Mouse (Mus musculus): ENCODE data around the gene Cdk11b. TPM values are rescaled to one million over a fixed set of nuclear protein-coding genes. Genes with fewer than 3 reads are reported as not detected.
"Not testable (repeated sequence)": the region's sequence is repeated elsewhere in the genome, so short reads cannot be mapped to it uniquely, and the experiment has no call there.

The Cdk11b gene
- total and polyA plus RNA-seq, 3 experiments = 56.6 to 249 (median 113) TPM

DNA sequence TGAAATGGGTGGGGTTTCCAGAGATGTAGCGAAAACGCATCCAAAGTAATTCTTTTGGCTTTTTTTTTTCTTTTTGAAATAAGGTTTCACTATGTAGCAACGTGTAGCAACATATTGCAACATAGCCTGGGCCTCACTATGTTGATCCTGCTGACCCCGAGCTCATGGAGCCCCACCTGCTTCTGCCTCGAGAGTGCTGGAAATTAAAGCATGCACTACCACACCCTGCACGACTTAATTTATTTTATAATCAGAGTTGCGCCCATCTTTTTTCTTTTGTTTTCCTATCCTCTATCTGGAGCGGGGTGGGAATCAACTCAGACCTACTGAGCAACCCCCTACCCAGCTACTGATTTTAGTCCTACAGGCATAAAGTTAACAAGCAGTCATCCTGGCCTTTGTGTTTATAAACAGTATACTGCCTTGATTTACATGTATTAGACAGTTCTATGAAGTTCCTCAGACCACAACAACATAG lies 45.0 kb downstream of the Cdk11b start:
- Histone ChIP-seq H3K79me2 (ENCODE audit: control insufficient read depth, insufficient read depth, low read length, poor library complexity) (peaks cover 5% of the 10 kb centered on the region; the same call in 1 of the 2 replicates), H3K4me3 (ENCODE audit: control insufficient read depth in 1 of 2, insufficient read depth in 1 of 2, low read depth in 2 of 2, low read length in 2 of 2) (peak overlapping the region; percentile 93 to 98), H3K27me3 (ENCODE audit: control insufficient read depth in 1 of 2, insufficient read depth in 2 of 2, low read length in 2 of 2) (no peaks in the 10 kb centered on the region), H3K36me3 (ENCODE audit: control insufficient read depth in 1 of 2, insufficient read depth in 2 of 2, low read length in 2 of 2) (peaks cover 0 to 2% of the 10 kb centered on the region in 2 experiments; a peak in 1 of 4 replicates), H3K4me1 (ENCODE audit: control insufficient read depth in 1 of 2, insufficient read depth in 2 of 2, low read length in 2 of 2) (peaks cover 2 to 3% of the 10 kb centered on the region in 2 experiments; a peak in 1 of 4 replicates), H3K9ac (ENCODE audit: control insufficient read depth, low read depth, low read length, poor library complexity, severe bottlenecking) (peak overlapping the region; percentile 55), H3K9me3 (replicated peaks; ENCODE audit: insufficient read depth, low read length) (no peaks in the 10 kb centered on the region), H3K27ac (ENCODE audit: control insufficient read depth, low read depth, low read length) (peak overlapping the region; percentile 26; the same call in 1 of the 2 replicates)
- DNase-seq (ENCODE audit: low read depth, low spot score) = no peak
- TF ChIP-seq POLR2AphosphoS5 (IDR thresholded peaks at IDR 0.05; ENCODE audit: borderline replicate concordance, low read depth, low read length) = no peak
- TF ChIP-seq HCFC1 (IDR thresholded peaks at IDR 0.05; ENCODE audit: low read depth, low read length) = no peak
- no peak for TF ChIP-seq ZC3H11A (IDR thresholded peaks at IDR 0.05; ENCODE audit: low read depth, low read length)
- TF ChIP-seq MYB (IDR thresholded peaks at IDR 0.05; ENCODE audit: low read depth, low read length) = no peak
- TF ChIP-seq MAX (IDR thresholded peaks at IDR 0.05; ENCODE audit: low read length) = no peak; the same call in 1 of the 2 replicates
- TF ChIP-seq JUND (IDR thresholded peaks at IDR 0.05; ENCODE audit: low read depth, low read length) = no peak
- TF ChIP-seq UBTF (IDR thresholded peaks at IDR 0.05; ENCODE audit: borderline replicate concordance, insufficient read depth, low read depth, low read length) = no peak
- TF ChIP-seq NRF1 (IDR thresholded peaks at IDR 0.05; ENCODE audit: insufficient read depth, low read depth, low read length, poor library complexity, severe bottlenecking) = no peak
- no peak for TF ChIP-seq TBP (IDR thresholded peaks at IDR 0.05; ENCODE audit: low read depth, low read length)
- no peak for TF ChIP-seq USF2 (IDR thresholded peaks at IDR 0.05; ENCODE audit: borderline replicate concordance in 1 of 2, insufficient read depth in 1 of 2, low read depth in 1 of 2, low read length in 2 of 2)
- no peak for TF ChIP-seq E2F4 (IDR thresholded peaks at IDR 0.05; ENCODE audit: borderline replicate concordance, low read depth, low read length)
- no peak for TF ChIP-seq POLR2AphosphoS2 (IDR thresholded peaks at IDR 0.05; ENCODE audit: low read length)
- no peak for TF ChIP-seq BHLHE40 (IDR thresholded peaks at IDR 0.05; ENCODE audit: borderline replicate concordance, low read depth, low read length)
- TF ChIP-seq ZKSCAN1 (IDR thresholded peaks at IDR 0.05; ENCODE audit: low read depth, low read length) = no peak

DNA sequence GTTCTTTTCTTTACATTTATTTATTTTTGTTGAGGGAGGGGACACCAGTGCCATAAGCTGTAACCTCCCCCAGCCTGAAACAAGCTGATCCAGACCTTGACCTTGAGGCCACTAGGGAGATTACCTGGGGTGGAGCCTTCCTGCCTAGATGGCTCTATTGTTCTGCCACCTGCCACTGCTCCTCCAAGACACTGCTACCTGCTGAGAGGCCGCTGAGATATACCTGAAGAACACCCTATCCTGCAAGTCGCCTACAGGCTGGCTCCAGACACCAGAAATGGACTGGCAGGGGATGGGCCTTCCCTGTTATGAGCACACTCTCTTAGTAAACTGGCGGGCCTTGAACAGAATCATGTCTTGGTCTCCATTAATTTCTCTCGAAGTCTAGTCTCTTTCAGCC lies 45.6 kb downstream of the Cdk11b start:
- not testable (repeated sequence) for H3K27me3 ChIP-seq (ENCODE audit: control insufficient read depth in 1 of 2, insufficient read depth in 2 of 2, low read length in 2 of 2); H3K79me2 ChIP-seq (ENCODE audit: control insufficient read depth, insufficient read depth, low read length, poor library complexity); H3K4me3 ChIP-seq (ENCODE audit: control insufficient read depth in 1 of 2, insufficient read depth in 1 of 2, low read depth in 2 of 2, low read length in 2 of 2); H3K27ac ChIP-seq (ENCODE audit: control insufficient read depth, low read depth, low read length); H3K36me3 ChIP-seq (ENCODE audit: control insufficient read depth in 1 of 2, insufficient read depth in 2 of 2, low read length in 2 of 2); H3K9me3 ChIP-seq (replicated peaks; ENCODE audit: insufficient read depth, low read length); H3K9ac ChIP-seq (ENCODE audit: control insufficient read depth, low read depth, low read length, poor library complexity, severe bottlenecking); H3K4me1 ChIP-seq (ENCODE audit: control insufficient read depth in 1 of 2, insufficient read depth in 2 of 2, low read length in 2 of 2); DNase-seq (ENCODE audit: low read depth, low spot score)
